Mouse (Mus musculus) gastrocnemius, adult 18-20 months (tissue): ENCODE results near the gene Myo16. TPM values are rescaled to one million over a fixed set of nuclear protein-coding genes. Genes with fewer than 3 reads are reported as not detected.

Source experiments
- DNase-seq: peaks from one replicate; pipeline ENCODE4 v3.0.0; 2021; ENCODE audit warnings: low spot score
- total RNA-seq, 2 experiments: library from RNA; stranded (reverse); gene quantifications; 2 replicates each; pipeline ENCODE4 v1.2.3; 2021

The Myo16 gene
- total RNA-seq, 2 experiments from 2014 or later: 0.12 to 0.21 TPM

GRCm38 (mm10) chr8:10174841-10175680 lies 21.4 kb downstream of the Myo16 start:
- DNase-seq: no peak

DNA sequence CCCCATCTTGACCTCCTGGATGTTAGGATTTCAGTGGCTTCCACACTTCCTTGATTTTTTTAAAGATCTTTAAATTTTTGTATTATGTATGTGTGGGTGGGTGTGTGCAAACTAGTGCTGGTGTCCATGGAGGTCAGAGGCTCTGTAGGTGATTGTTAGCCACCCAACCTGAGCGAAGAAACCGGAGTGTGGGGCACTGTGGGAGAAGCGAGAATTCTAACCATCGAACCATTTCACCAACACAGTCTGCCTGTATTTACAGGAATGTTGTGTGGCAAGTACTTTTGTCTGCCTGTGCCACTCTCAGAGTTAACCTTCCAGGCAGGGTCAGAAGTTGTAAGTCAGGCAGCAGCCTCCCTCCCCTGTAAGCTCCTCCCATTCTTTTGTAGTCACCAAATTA lies 22.3 kb downstream of the Myo16 start:
- DNase-seq: no peak

- DNase-seq: no peak
These were observed 23.4 kb downstream of the Myo16 start for GRCm38 (mm10) chr8:10177131-10177530.

- DNase-seq: no peak
These were observed 25.3 kb downstream of the Myo16 start for GRCm38 (mm10) chr8:10178986-10179385.

DNA sequence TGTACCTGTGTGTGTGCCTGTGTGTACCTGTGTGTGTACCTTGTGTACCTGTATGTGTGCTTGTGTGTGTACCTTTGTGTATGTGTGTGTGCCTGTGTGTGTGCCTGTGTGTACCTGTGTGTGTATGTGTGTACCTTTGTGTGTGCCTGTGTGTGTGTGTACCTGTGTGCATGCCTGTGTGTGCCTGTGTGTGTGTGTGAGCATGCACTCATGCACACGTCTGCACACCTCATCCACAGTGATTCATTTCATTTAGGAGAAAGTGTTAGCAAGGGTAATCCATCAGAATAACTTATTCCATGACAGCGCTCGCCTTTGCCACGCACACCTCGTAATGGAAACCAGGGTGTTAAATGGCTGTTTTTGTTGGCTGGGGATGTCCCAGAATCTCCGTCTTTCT lies 36.9 kb downstream of the Myo16 start:
- DNase-seq: no peak

GRCm38 (mm10) chr8:10198164-10198563 lies 44.5 kb downstream of the Myo16 start:
- no peak for DNase-seq

DNA sequence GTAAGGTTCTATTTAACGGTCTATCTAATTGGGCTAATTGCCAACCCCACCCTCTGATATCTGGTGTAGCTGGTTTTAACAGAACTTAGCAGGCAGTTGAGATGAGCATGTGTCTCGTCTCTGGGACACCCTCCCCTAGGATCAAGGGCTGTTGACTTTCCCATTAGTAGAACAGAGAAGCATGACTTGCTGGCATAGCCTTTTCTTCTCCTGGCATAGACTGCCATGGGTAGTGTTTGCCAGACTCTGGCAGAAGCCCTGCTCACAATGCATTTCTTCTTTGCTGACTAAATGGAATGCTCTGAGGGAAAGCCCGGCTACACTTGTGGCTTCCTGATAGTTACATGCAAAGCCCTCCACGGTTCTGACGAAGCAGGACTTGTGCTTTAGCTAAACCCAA lies 45.6 kb downstream of the Myo16 start:
- no peak for DNase-seq

DNA sequence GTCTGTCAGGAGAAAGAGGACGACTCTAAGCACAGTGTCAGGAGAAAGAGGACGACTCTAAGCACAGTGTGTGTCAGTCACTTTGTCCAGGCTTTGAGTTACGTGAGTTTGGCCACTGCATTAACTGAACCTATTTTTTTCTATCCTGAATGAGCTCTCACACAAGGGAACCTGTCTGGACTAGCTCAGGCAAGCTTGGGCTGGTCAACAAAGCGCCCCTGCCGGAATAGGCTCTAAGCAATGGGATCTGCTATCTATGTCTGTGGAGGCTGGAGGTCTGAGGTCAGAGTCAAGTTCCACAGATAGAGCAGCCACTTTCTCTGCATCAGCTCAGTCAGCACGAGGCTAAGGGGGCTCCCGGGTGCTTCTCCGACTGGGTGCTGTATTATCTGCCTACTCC lies 46.3 kb downstream of the Myo16 start:
- no peak for DNase-seq

GRCm38 (mm10) chr8:10215023-10215422 lies 61.3 kb downstream of the Myo16 start:
- no peak for DNase-seq

GRCm38 (mm10) chr8:10219761-10220276 lies 66.1 kb downstream of the Myo16 start:
- DNase-seq: no peak

GRCm38 (mm10) chr8:10222770-10223169 lies 69.1 kb downstream of the Myo16 start:
- no peak for DNase-seq

GRCm38 (mm10) chr8:10223528-10224194 lies 70.0 kb downstream of the Myo16 start:
- no peak for DNase-seq

DNA sequence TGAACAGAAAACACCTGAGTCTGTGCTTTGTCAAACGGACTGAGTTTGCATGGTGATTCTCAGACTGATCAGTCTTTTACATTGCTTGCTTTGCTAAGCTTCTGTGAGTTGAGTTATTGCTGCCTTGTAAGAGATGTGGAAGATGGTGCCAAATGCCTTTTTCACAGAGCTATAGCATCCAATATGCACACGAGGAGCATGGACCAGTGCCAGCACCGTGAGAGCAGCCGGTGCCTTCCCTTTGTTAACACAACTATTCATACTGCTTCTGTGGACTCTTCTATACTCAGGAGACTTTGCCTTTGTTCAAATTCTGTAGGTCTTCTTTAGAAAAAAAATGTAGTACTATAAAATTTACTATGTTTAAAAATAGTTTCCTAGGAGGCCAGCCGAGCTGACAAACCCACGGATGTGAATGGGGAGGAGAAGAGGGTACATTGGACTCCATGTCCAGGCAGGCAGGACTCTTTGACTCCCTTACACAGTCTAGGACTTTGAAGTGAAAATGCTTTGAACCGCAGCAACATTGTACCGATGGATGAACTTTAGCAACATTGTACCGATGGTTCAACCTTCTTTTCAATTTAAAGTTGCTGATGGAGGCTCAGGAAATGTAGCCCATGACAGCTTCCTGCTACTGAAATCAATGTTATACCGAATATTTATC lies 70.7 kb downstream of the Myo16 start:
- no peak for DNase-seq

DNA sequence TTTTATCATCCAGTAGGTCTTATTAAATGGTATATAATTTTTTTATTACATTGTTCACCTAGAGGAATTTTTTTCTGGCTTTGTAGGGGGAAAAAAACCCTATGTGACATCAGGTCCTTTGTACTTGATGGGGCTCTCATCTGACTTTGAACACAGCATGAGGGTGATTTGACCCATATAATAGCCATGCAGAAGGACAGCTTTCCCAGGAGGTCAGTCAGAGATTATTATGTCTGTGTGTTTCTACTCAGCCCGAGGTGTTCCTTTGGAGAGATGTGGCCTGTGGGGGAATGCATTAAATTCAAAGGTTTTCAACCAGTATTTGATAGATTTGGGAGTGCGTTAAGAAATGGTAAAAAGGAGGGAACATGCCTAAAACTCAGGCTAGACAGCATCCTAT lies 71.3 kb downstream of the Myo16 start:
- DNase-seq: no peak

DNA sequence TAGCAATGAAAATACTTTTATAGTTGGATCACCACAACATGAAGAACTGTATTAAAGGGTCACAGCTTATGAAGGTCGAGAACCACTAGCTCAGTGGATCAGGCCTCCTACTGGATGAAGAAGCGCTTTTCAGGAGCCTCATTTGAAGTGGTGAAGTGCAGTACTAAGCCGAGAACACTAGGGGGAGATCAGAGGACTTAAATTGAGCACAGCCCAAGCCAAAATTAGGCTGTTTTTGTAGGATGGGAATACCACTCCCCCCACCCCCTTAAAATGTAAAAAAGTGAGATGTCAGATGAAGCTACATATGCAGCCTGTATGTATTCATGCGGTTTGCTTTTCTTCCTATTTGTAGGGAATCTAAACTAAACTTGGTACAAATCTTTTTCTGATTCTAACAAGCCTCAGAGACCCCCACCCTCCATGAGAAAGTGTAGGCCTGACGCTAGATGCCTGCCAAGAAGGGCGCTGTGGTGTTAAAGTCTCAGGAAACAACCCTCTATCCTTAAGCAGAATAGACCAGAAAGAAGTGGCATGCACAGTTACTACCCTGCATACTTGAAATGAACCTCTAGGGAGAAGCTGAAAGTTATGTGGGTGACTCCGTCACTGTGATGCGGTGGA lies 77.1 kb downstream of the Myo16 start:
- peak; percentile 14 for DNase-seq

DNA sequence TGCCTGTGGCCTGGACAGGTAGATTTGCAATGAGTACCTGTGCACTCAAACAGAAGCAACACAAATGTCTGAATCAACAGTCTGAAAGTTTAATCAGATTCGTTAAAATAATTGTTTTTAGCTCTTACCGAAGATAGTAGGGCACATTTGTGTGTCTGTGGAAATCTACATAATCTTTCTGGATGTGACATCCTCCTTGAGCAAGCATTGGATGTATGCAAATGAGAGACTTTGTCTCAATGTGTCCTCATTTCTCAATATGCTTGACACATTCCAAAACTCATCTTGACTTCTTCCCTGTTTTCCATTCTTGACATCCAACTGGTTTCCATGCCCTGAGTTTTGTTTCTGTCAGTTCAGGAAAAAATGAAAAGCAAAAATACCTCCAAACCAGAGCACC lies 80.8 kb downstream of the Myo16 start:
- no peak for DNase-seq

DNA sequence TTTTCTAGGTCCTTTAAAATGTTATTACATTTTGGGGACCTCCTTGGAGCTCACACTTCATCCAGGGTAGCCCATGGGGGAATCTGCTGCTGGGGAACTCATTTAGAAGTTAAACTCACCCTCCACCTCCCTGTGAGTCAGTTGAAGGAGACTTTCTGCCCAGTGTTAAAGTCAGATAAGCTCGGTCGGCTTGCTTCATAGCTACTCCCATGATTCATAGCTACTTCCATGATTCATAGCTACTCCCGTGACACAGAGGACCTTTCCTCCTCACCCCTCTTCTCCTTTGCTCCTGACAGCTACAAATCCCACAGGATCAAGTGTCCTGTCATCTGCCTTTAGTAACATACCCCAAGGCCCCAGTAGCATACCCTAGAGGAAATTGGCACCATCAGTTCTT lies 89.6 kb downstream of the Myo16 start:
- DNase-seq: no peak

GRCm38 (mm10) chr8:10249156-10249555 lies 95.4 kb downstream of the Myo16 start:
- no peak for DNase-seq

DNA sequence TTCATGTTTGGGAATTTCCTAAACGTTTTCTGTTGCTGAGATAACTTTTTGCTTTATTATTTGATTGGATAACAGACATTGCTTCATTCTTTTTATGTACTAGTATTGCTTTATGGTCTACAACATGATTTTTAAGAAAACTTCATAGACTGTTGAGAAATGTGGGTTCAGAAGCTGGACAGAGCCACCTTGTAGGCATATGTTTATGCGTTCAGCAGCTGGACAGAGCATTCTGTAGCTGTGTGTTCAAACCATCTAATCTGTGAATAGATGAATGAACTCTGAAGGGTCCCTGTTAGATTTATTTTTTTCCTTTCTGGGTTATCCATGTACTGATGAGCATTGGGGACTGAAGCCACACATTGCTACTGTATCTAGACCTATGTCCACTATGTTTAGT lies 102.0 kb downstream of the Myo16 start:
- no peak for DNase-seq

GRCm38 (mm10) chr8:10256563-10256962 lies 102.9 kb downstream of the Myo16 start:
- DNase-seq: no peak

DNA sequence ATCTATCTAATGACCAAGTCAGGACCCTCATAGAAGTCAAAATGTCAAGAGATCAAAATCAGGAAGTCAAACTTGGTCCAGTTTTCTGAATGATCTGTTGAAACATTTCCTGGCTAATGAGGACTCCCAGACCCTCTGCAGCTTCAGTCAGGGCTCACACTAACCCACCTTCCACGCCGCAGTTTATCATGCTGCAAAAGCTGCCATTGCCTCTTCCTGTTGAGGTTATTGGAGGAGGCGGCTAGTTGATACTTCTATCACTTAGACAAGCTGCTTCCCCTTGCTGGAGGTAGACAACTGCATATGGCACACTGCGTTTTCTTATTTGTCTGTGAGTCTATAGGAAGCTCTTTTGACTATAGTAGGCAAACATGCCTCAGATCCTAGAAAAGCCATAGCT lies 116.4 kb downstream of the Myo16 start:
- DNase-seq: no peak

- no peak for DNase-seq
These were observed 138.9 kb downstream of the Myo16 start for GRCm38 (mm10) chr8:10292600-10292999.
